Mouse (Mus musculus) heart, adult 8-10 months (tissue): Measurements from ENCODE around the gene Insm2. TPM values are rescaled to one million over a fixed set of nuclear protein-coding genes. Genes with fewer than 3 reads are reported as not detected.

Experiments
- DNase-seq: peaks from one replicate; pipeline ENCODE4 v3.0.0; 2022; ENCODE audit warnings: low spot score
- total RNA-seq, 4 experiments: library from RNA; stranded (reverse); gene quantifications; 2 replicates each; pipeline ENCODE4 v1.2.4; 2022

Insm2 gene
- total RNA-seq, 4 experiments from 2014 or later: not detected

- no peak for DNase-seq
Measured at GRCm38 (mm10) chr12:55604411-55604810, 5.2 kb downstream of the Insm2 start.

- no peak for DNase-seq
Measured at GRCm38 (mm10) chr12:55607902-55608301, 8.7 kb downstream of the Insm2 start.

GRCm38 (mm10) chr12:55610812-55611211 lies 11.6 kb downstream of the Insm2 start:
- no peak for DNase-seq

- DNase-seq: no peak
Measured at GRCm38 (mm10) chr12:55620321-55620720, 21.1 kb downstream of the Insm2 start.

GRCm38 (mm10) chr12:55622615-55623245 lies 23.5 kb downstream of the Insm2 start:
- DNase-seq: no peak

GRCm38 (mm10) chr12:55623254-55623653 lies 24.0 kb downstream of the Insm2 start:
- DNase-seq: no peak

GRCm38 (mm10) chr12:55626711-55627110 lies 27.5 kb downstream of the Insm2 start:
- DNase-seq: no peak

- DNase-seq: no peak
Measured at GRCm38 (mm10) chr12:55648011-55648525, 48.8 kb downstream of the Insm2 start.

Other genes starting within 250 kb of the Insm2 start
- gene Psma6, start 215.2 kb upstream of the Insm2 start, total RNA-seq: 100 to 1,000 TPM; 149 to 159 (median 156) TPM
- 10 to 100 TPM; 27.4 to 65.8 (median 39.3) TPM for gene Nfkbia, start 106.8 kb upstream of the Insm2 start, total RNA-seq
- under 1 TPM in 1 of 4 experiments, not detected in 3; 0.16 TPM for gene Aldoart2, start 34.2 kb upstream of the Insm2 start, total RNA-seq
- gene Ralgapa1, start 221.7 kb downstream of the Insm2 start, total RNA-seq: 10 to 100 TPM; 53.9 to 64.4 (median 58.9) TPM
- gene Brms1l, start 236.9 kb downstream of the Insm2 start, total RNA-seq: 10 to 100 TPM; 19.1 to 30.5 (median 25.2) TPM